Mouse (Mus musculus) spleen, adult 2 months (tissue): ENCODE results near the gene Tbp. TPM values are rescaled to one million over a fixed set of nuclear protein-coding genes. Genes with fewer than 3 reads are reported as not detected.
A peak's percentile ranks its signal among the peaks of the same experiment; 100 is the strongest.
"Not testable (repeated sequence)": the region's sequence is repeated elsewhere in the genome, so short reads cannot be mapped to it uniquely, and the experiment has no call there.

ENCODE experiments used
- DNase-seq, 2 experiments: peaks; one replicate each; pipeline versions ENCODE4 v3.0.0 to v3.0.0-alpha.2; 2012 to 2021; ENCODE audit warnings: low spot score in 2 of 2, low read depth in 1 of 2
- H3K27ac ChIP-seq: fragments of 200-500 bp; 2 replicates; pipeline ENCODE4 v1.5.1; 2012; ENCODE audit warnings: low read length, inconsistent platforms; ENCODE audit not compliant: insufficient read depth
- H3K27me3 ChIP-seq: fragments of 200-500 bp; 2 replicates; pipeline ENCODE4 v1.6.1; 2012; ENCODE audit warnings: mild to moderate bottlenecking, moderate library complexity, low read length, inconsistent platforms; ENCODE audit not compliant: control insufficient read depth, insufficient read depth
- H3K36me3 ChIP-seq: fragments of 200-500 bp; 2 replicates; pipeline ENCODE4 v1.6.1; 2012; ENCODE audit warnings: mild to moderate bottlenecking, low read length, inconsistent platforms; ENCODE audit not compliant: control insufficient read depth, insufficient read depth
- H3K4me1 ChIP-seq: fragments of 200-500 bp; 2 replicates; pipeline ENCODE4 v1.6.1; 2011; ENCODE audit warnings: inconsistent platforms; ENCODE audit not compliant: control insufficient read depth, insufficient read depth, insufficient read length
- H3K4me3 ChIP-seq: fragments of 200-500 bp; 2 replicates; pipeline ENCODE4 v1.5.1; 2011; ENCODE audit warnings: mild to moderate bottlenecking, inconsistent platforms; ENCODE audit not compliant: insufficient read depth, insufficient read length; ENCODE audit errors: extremely low read depth
- CTCF ChIP-seq: fragments of 200-500 bp; IDR thresholded peaks from 2 replicates; pipeline ENCODE4 v1.5.1; 2011; ENCODE audit warnings: mild to moderate bottlenecking, inconsistent platforms; ENCODE audit not compliant: insufficient read depth, insufficient read length, insufficient replicate concordance; ENCODE audit errors: extremely low read depth
- POLR2A ChIP-seq: fragments of 200-500 bp; IDR thresholded peaks from 2 replicates; pipeline ENCODE4 v1.6.1; 2011; ENCODE audit warnings: low read depth, low read length, inconsistent platforms
- WGBS: fragments of 180-500 bp; shearing (Covaris S2); methylation state at CpG from one replicate; pipeline ENCODE4 v1.1.7; 2018; 5-methylcytosine and 5-hydroxymethylcytosine counted together
- polyA plus RNA-seq: library from polyadenylated mRNA; depleted of rRNA; stranded (reverse); fragments of >200 nt; gene quantifications from 2 replicates; pipeline ENCODE4 v1.2.3, GENCODE M21; 2012

The Tbp gene
- polyA plus RNA-seq, 1 experiment: 43.3 TPM

- Histone ChIP-seq H3K27me3 (peaks cover 5% of the 10 kb centered on the region), H3K4me1 (peaks cover 5% of the 10 kb centered on the region), H3K36me3 (no peaks in the 10 kb centered on the region), H3K27ac (no peak overlapping the region), H3K4me3 (peak overlapping the region; percentile 50; the same call in 1 of the 2 replicates)
- WGBS: 6% methylated on average over 8 of the region's 8 CpGs
- TF ChIP-seq POLR2A: no peak
- no peak for TF ChIP-seq CTCF
- no peak for DNase-seq
These were observed 36.3 kb downstream of the Tbp start for GRCm38 (mm10) chr17:15535943-15536342.

DNA sequence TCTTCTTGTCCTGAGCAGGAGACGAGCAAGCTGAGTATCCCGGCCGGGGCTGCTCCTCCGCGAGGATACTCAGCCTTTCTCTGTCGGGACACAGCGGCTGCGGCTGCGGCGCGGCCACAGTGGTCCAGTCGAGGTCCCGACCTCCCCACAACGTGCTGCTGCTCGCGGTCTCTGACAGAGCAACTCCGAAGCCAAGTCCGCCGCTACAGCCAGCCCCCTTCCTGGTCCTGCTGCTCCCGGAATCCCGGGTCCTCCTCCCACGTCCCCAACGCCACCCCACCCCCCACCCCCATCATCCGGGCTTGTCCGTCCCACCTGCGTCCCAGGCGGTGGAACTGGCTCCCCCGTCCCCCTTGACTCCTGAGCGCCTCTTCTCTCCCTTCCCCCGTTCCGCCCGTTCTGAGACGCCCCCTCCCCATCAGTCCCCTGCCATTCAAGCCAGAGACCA, 36.8 kb downstream of the Tbp start:
- H3K4me1 ChIP-seq: peaks cover 5% of the 10 kb centered on the region
- 2% methylated on average over 33 of the region's 33 CpGs for WGBS

GRCm38 (mm10) chr17:15540309-15540708, 40.6 kb downstream of the Tbp start:
- H3K4me3 ChIP-seq: no peak overlapping the region
- DNase-seq: no peak
- no peak for TF ChIP-seq POLR2A
- TF ChIP-seq CTCF: no peak
- H3K27me3 ChIP-seq: peaks cover 5% of the 10 kb centered on the region
- WGBS: 80% methylated on average over 4 of the region's 4 CpGs
- no peaks in the 10 kb centered on the region for H3K36me3 ChIP-seq
- H3K4me1 ChIP-seq: peaks cover 5% of the 10 kb centered on the region
- H3K27ac ChIP-seq: no peak overlapping the region

More for the DNA sequence above, 36.8 kb downstream of the Tbp start:
- H3K36me3 ChIP-seq: no peaks in the 10 kb centered on the region
- H3K4me3 ChIP-seq: peak overlapping the region; percentile 50; the same call in 1 of the 2 replicates
- no peak for TF ChIP-seq CTCF
- no peak for TF ChIP-seq POLR2A
- peaks cover 5% of the 10 kb centered on the region for H3K27me3 ChIP-seq
- DNase-seq: no peak
- H3K27ac ChIP-seq: no peak overlapping the region

DNA sequence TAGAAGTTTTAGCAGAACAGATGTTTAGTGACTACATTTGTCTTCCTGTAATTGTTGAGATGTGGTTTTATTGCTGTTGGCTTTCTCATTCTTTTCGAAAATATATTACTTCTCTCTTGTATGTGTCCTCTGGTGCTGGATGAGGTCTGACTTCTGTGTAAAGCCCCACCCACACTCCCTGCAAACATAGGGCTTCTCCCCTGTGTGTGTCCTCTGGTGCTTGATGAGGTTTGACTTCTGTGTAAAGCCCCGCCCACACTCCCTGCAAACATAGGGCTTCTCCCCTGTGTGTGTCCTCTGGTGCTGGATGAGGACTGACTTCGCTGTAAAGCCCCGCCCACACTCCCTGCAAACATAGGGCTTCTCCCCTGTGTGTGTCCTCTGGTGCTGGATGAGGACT, 44.2 kb downstream of the Tbp start:
- WGBS: 85% methylated on average over 4 of the region's 4 CpGs
- not testable (repeated sequence) for H3K27me3 ChIP-seq, DNase-seq, H3K4me3 ChIP-seq, H3K4me1 ChIP-seq, H3K36me3 ChIP-seq, H3K27ac ChIP-seq

- Histone ChIP-seq H3K27me3 (no peaks in the 10 kb centered on the region), H3K4me3 (no peak overlapping the region), H3K4me1 (no peaks in the 10 kb centered on the region), H3K27ac (peak overlapping the region; percentile 33; the same call in 1 of the 2 replicates), H3K36me3 (no peaks in the 10 kb centered on the region)
- no peak for TF ChIP-seq POLR2A
- no peak for TF ChIP-seq CTCF
- DNase-seq: peak; percentile 14 to 26
- 42% methylated on average over 4 of the region's 4 CpGs for WGBS
These were observed 46.8 kb downstream of the Tbp start for GRCm38 (mm10) chr17:15546440-15546839.

- no peak for DNase-seq
- no peak for TF ChIP-seq CTCF
- no peak for TF ChIP-seq POLR2A
- no peaks in the 10 kb centered on the region for H3K4me1 ChIP-seq
- no peak overlapping the region for H3K4me3 ChIP-seq
- H3K27ac ChIP-seq: no peak overlapping the region
- no peaks in the 10 kb centered on the region for H3K27me3 ChIP-seq
- 94% methylated on average over 1 of the region's 1 CpGs for WGBS
- peaks cover 6% of the 10 kb centered on the region for H3K36me3 ChIP-seq
These were observed 50.0 kb downstream of the Tbp start for GRCm38 (mm10) chr17:15549713-15550112.

DNA sequence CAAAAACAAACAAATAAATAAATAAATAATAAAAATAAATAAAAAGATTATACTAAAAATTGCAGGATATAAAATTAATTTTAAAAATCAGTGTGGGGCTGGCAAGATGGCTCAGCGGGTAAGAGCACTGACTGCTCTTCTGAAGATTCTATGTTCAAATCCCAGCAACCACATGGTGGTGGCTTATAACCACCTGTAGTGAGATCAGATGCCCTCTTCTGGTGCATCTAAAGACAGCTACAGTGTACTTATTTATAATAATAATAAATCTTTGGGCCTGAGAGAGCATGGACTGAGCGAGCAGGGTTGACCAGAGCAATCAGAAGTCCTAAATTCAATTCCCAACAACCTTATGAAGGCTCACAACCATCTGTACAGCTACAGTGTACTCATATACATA, 60.3 kb downstream of the Tbp start:
- 97% methylated on average over 2 of the region's 2 CpGs for WGBS
- no peaks in the 10 kb centered on the region for H3K4me1 ChIP-seq
- H3K4me3 ChIP-seq: no peak overlapping the region
- no peak overlapping the region for H3K27ac ChIP-seq
- no peak for TF ChIP-seq CTCF
- TF ChIP-seq POLR2A: no peak
- no peak for DNase-seq
- no peaks in the 10 kb centered on the region for H3K36me3 ChIP-seq
- no peaks in the 10 kb centered on the region for H3K27me3 ChIP-seq
